Mouse (Mus musculus) large intestine, adult 2 months (tissue): ENCODE results near the gene Nudt5. TPM values are rescaled to one million over a fixed set of nuclear protein-coding genes. Genes with fewer than 3 reads are reported as not detected.

Experiments
- DNase-seq: peaks from one replicate; pipeline ENCODE4 v3.0.0-alpha.2; 2012; ENCODE audit warnings: low read depth, low spot score
- WGBS: fragments of 180-500 bp; shearing (Covaris S2); methylation state at CpG from one replicate; pipeline ENCODE4 v1.1.7; 2018; 5-methylcytosine and 5-hydroxymethylcytosine counted together
- polyA plus RNA-seq: library from polyadenylated mRNA; depleted of rRNA; stranded (reverse); fragments of >200 nt; gene quantifications from 2 replicates; pipeline ENCODE4 v1.2.3, GENCODE M21; 2012; rRNA removed

Nudt5 gene
- polyA plus RNA-seq, 1 experiment: 15.1 TPM

- 59% methylated on average over 5 of the region's 5 CpGs for WGBS
- DNase-seq: no peak
Observed at GRCm38 (mm10) chr2:5851866-5852265, 7.0 kb downstream of the Nudt5 start.

- no peak for DNase-seq
- 93% methylated on average over 3 of the region's 3 CpGs for WGBS
Observed at GRCm38 (mm10) chr2:5862834-5863233, 18.0 kb downstream of the Nudt5 start, which contains the start of gene Gm13199. Gene Gm13199, minus strand, starts transcription at chr2:5862934.

GRCm38 (mm10) chr2:5867681-5868080 is 22.9 kb downstream of the Nudt5 start:
- DNase-seq: no peak
- 53% methylated on average over 2 of the region's 2 CpGs for WGBS

- no peak for DNase-seq
- 87% methylated on average over 5 of the region's 5 CpGs for WGBS
Observed at GRCm38 (mm10) chr2:5869746-5870145, 24.9 kb downstream of the Nudt5 start.

GRCm38 (mm10) chr2:5877446-5877845 is 32.6 kb downstream of the Nudt5 start:
- 35% methylated on average over 3 of the region's 3 CpGs for WGBS
- no peak for DNase-seq

- DNase-seq: no peak
- 75% methylated on average over 5 of the region's 5 CpGs for WGBS
Observed at GRCm38 (mm10) chr2:5888865-5889264, 44.0 kb downstream of the Nudt5 start.

- WGBS: 60% methylated on average over 2 of the region's 2 CpGs
- no peak for DNase-seq
Observed at GRCm38 (mm10) chr2:5889412-5889811, 44.6 kb downstream of the Nudt5 start.

GRCm38 (mm10) chr2:5894296-5894695 is 49.5 kb downstream of the Nudt5 start:
- peak; percentile 38 for DNase-seq
- 8% methylated on average over 11 of the region's 11 CpGs for WGBS

GRCm38 (mm10) chr2:5894843-5895570 is 50.2 kb downstream of the Nudt5 start, which contains the start of gene Sec61a2:
Gene Sec61a2, minus strand, starts transcription at chr2:5895432.
- peak; percentile 83 for DNase-seq
- WGBS: under 1% methylated on average over 62 of the region's 62 CpGs

GRCm38 (mm10) chr2:5900145-5900544 is 55.3 kb downstream of the Nudt5 start:
- 74% methylated on average over 5 of the region's 5 CpGs for WGBS
- no peak for DNase-seq

GRCm38 (mm10) chr2:5906092-5906491 is 61.3 kb downstream of the Nudt5 start:
- no peak for DNase-seq
- 21% methylated on average over 5 of the region's 5 CpGs for WGBS

- DNase-seq: peak; percentile 16
- WGBS: 64% methylated on average over 3 of the region's 3 CpGs
Observed at GRCm38 (mm10) chr2:5906625-5907024, 61.8 kb downstream of the Nudt5 start.

- 72% methylated on average over 16 of the region's 16 CpGs for WGBS
- no peak for DNase-seq
Observed at GRCm38 (mm10) chr2:5911282-5911965, 66.6 kb downstream of the Nudt5 start.

Other genes with a start within 250 kb of the Nudt5 start
- 9.0 and 13.4 TPM in 2 replicates for gene Camk1d, start 130.5 kb upstream of the Nudt5 start, polyA plus RNA-seq
- 89.1 and 98.5 TPM in 2 replicates for gene Cdc123, start 145 bp downstream of the Nudt5 start, polyA plus RNA-seq
- gene Gm13199, start 17.9 kb downstream of the Nudt5 start, polyA plus RNA-seq: 1.3 and 1.9 TPM in 2 replicates
- 16.4 and 31.1 TPM in 2 replicates for gene Sec61a2, start 50.4 kb downstream of the Nudt5 start, polyA plus RNA-seq
- gene Dhtkd1, start 97.8 kb downstream of the Nudt5 start, polyA plus RNA-seq: 0.11 and 0.22 TPM in 2 replicates
- 2.5 and 3.8 TPM in 2 replicates for gene Upf2, start 106.5 kb downstream of the Nudt5 start, polyA plus RNA-seq